Mouse (Mus musculus) frontal cortex, adult 2 months (tissue): ENCODE data around the gene Mgat3. TPM values are rescaled to one million over a fixed set of nuclear protein-coding genes. Genes with fewer than 3 reads are reported as not detected.
A peak's percentile ranks its signal among the peaks of the same experiment; 100 is the strongest.

Experiments used
- DNase-seq, 2 experiments: peaks; one replicate each; pipeline ENCODE4 v3.0.0; 2022; ENCODE audit warnings: low spot score in 1 of 2; ENCODE audit errors: extremely low spot score in 1 of 2
- polyA plus RNA-seq: library from polyadenylated mRNA; depleted of rRNA; stranded (reverse); fragments of >200 nt; gene quantifications from 2 replicates; pipeline ENCODE4 v1.2.3, GENCODE M21; 2012

Mgat3 gene
- polyA plus RNA-seq, 1 experiment: 84.5 TPM

- DNase-seq: no peak
Observed at GRCm38 (mm10) chr15:80174598-80174875, 1.0 kb downstream of the Mgat3 start.

GRCm38 (mm10) chr15:80175316-80175715 is 1.8 kb downstream of the Mgat3 start:
- DNase-seq: no peak

GRCm38 (mm10) chr15:80175756-80176155 is 2.2 kb downstream of the Mgat3 start:
- no peak for DNase-seq

GRCm38 (mm10) chr15:80181561-80181960 is 8.0 kb downstream of the Mgat3 start:
- DNase-seq: no peak

GRCm38 (mm10) chr15:80182072-80182700 is 8.7 kb downstream of the Mgat3 start:
- DNase-seq: no peak

- DNase-seq: no peak
Observed at GRCm38 (mm10) chr15:80188927-80189326, 15.4 kb downstream of the Mgat3 start.

- DNase-seq: no peak
Observed at GRCm38 (mm10) chr15:80190075-80190474, 16.6 kb downstream of the Mgat3 start.

GRCm38 (mm10) chr15:80191585-80192245 is 18.2 kb downstream of the Mgat3 start:
- DNase-seq: no peak

GRCm38 (mm10) chr15:80192246-80192585 is 18.7 kb downstream of the Mgat3 start:
- no peak for DNase-seq

- no peak for DNase-seq
Observed at GRCm38 (mm10) chr15:80192847-80193246, 19.3 kb downstream of the Mgat3 start.

GRCm38 (mm10) chr15:80199556-80199955 is 26.0 kb downstream of the Mgat3 start:
- no peak for DNase-seq

GRCm38 (mm10) chr15:80202111-80202775 is 28.7 kb downstream of the Mgat3 start:
- DNase-seq: peak; percentile 60 to 65

- no peak for DNase-seq
Observed at GRCm38 (mm10) chr15:80203406-80203805, 29.9 kb downstream of the Mgat3 start.

- no peak for DNase-seq
Observed at GRCm38 (mm10) chr15:80206057-80206565, 32.6 kb downstream of the Mgat3 start.

- DNase-seq: no peak
Observed at GRCm38 (mm10) chr15:80208446-80208845, 34.9 kb downstream of the Mgat3 start.

GRCm38 (mm10) chr15:80213688-80214087 is 40.2 kb downstream of the Mgat3 start:
- DNase-seq: no peak

GRCm38 (mm10) chr15:80215716-80216479 is 42.4 kb downstream of the Mgat3 start:
- peak in 1 of 2 experiments; percentile 67 for DNase-seq

- DNase-seq: no peak
Observed at GRCm38 (mm10) chr15:80216480-80216820, 42.9 kb downstream of the Mgat3 start.

- DNase-seq: no peak
Observed at GRCm38 (mm10) chr15:80217476-80217875, 44.0 kb downstream of the Mgat3 start.

GRCm38 (mm10) chr15:80219211-80219610 is 45.7 kb downstream of the Mgat3 start:
- no peak for DNase-seq
